Mouse (Mus musculus): ENCODE measurements around the gene Nav2. TPM values are rescaled to one million over a fixed set of nuclear protein-coding genes. Genes with fewer than 3 reads are reported as not detected.

Nav2 gene
- total and polyA plus RNA-seq, 3 experiments: 1.0 TPM; not detected in 2

DNA sequence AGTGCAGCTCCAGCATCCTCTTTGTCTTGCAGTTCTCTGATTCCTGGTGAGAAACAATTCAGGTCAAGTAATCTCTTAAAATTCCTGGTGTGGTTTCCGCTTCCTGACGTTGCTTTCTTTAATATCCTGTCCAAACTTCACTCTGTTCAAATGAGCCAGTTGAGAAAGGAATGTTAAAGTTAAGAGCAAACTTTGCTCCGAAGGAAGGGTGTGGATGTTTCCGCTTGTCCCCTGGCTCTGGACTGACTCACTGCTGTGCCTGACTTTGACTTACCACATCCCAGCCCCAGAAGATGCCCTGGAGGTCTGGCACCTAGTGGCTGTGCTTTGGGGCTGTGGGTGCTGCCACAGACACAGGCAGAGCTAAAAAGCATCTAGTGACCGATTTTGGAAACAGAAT is 8.9 kb downstream of the Nav2 start:
- H3K27me3 ChIP-seq (ENCODE audit: insufficient read depth, low read length): no peaks in the 10 kb centered on the region
- DNase-seq (ENCODE audit: low spot score): no peak
- H3K4me3 ChIP-seq (ENCODE audit: low read depth, low read length): no peak overlapping the region
- no peak for ATAC-seq (ENCODE audit: extremely low read depth, insufficient number of reproducible peaks, low FRiP score, poor library complexity, severe bottlenecking)
- TF ChIP-seq POLR2AphosphoS5 (IDR thresholded peaks at IDR 0.05; ENCODE audit: insufficient replicate concordance, low read depth, low read length) (no peak), GATA2 (IDR thresholded peaks at IDR 0.05; ENCODE audit: borderline replicate concordance, low read depth, low read length) (no peak), TAL1 (conservative IDR thresholded peaks at IDR 0.05; ENCODE audit: low read depth, low read length) (no peak), CTCF (IDR thresholded peaks at IDR 0.05; ENCODE audit: low read depth, low read length) (no peak)
- H3K9me3 ChIP-seq (replicated peaks): no peaks in the 10 kb centered on the region
- no peaks in the 10 kb centered on the region for H3K36me3 ChIP-seq (replicated peaks)
- no peaks in the 10 kb centered on the region for H3K4me1 ChIP-seq (ENCODE audit: insufficient read depth, low read depth, low read length)

DNA sequence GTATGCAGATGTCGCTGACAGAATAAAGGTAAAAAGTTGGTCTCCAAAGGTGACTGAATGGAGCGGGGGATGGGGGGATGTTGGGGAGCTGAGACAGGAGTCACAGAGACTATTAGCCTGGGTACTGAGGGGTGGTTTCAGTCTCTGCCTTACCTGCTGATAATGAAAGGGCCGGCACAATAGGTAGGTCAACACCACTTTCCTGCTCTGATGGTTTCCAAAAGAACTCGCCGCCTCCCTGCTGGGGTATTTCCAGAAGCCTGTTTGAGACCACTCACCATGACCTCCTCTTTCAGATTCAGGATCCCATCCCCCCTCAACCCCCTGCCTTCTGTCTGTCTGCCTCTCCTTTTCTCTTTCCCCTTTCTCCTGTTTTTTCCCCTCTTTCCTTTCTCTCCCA is 9.5 kb downstream of the Nav2 start:
- Histone ChIP-seq H3K4me3 (ENCODE audit: low read depth, low read length) (no peak overlapping the region), H3K9me3 (replicated peaks) (no peaks in the 10 kb centered on the region), H3K4me1 (ENCODE audit: insufficient read depth, low read depth, low read length) (no peaks in the 10 kb centered on the region), H3K27me3 (ENCODE audit: insufficient read depth, low read length) (no peaks in the 10 kb centered on the region), H3K36me3 (replicated peaks) (no peaks in the 10 kb centered on the region)
- ATAC-seq (ENCODE audit: extremely low read depth, insufficient number of reproducible peaks, low FRiP score, poor library complexity, severe bottlenecking) (no peak), DNase-seq (ENCODE audit: low spot score) (no peak)
- TF ChIP-seq POLR2AphosphoS5 (IDR thresholded peaks at IDR 0.05; ENCODE audit: insufficient replicate concordance, low read depth, low read length): no peak
- TF ChIP-seq GATA2 (IDR thresholded peaks at IDR 0.05; ENCODE audit: borderline replicate concordance, low read depth, low read length): no peak
- TF ChIP-seq CTCF (IDR thresholded peaks at IDR 0.05; ENCODE audit: low read depth, low read length): no peak
- no peak for TF ChIP-seq TAL1 (conservative IDR thresholded peaks at IDR 0.05; ENCODE audit: low read depth, low read length)
- TF ChIP-seq GATA1 (IDR thresholded peaks at IDR 0.05; ENCODE audit: borderline replicate concordance, low read length): no peak

DNA sequence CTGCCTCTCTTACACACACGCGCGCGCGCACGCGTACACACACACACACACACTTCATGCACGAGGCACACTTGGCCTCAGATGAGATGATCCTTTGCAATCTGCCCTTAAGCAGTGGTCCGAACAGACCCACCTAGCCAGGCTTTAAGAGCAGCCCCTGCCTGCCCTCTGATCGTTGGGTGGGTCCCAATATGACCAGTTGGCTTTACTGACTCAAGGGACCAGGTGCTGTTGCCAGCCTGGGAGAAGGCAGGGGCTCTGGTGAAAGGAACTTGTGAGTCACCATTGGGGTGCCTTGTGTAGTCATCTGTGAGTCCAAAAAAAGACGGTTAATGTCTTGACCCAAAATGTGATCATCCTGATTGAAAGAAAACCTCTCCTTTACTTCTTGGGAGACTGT is 9.9 kb downstream of the Nav2 start:
- TF ChIP-seq POLR2AphosphoS5 (IDR thresholded peaks at IDR 0.05; ENCODE audit: insufficient replicate concordance, low read depth, low read length) (no peak), GATA2 (IDR thresholded peaks at IDR 0.05; ENCODE audit: borderline replicate concordance, low read depth, low read length) (no peak), TAL1 (conservative IDR thresholded peaks at IDR 0.05; ENCODE audit: low read depth, low read length) (no peak), GATA1 (IDR thresholded peaks at IDR 0.05; ENCODE audit: borderline replicate concordance, low read length) (no peak), CTCF (IDR thresholded peaks at IDR 0.05; ENCODE audit: low read depth, low read length) (no peak)
- Histone ChIP-seq H3K9me3 (replicated peaks) (no peaks in the 10 kb centered on the region), H3K27me3 (ENCODE audit: insufficient read depth, low read length) (no peaks in the 10 kb centered on the region), H3K36me3 (replicated peaks) (no peaks in the 10 kb centered on the region), H3K4me1 (ENCODE audit: insufficient read depth, low read depth, low read length) (no peaks in the 10 kb centered on the region), H3K4me3 (ENCODE audit: low read depth, low read length) (no peak overlapping the region)
- no peak for ATAC-seq (ENCODE audit: extremely low read depth, insufficient number of reproducible peaks, low FRiP score, poor library complexity, severe bottlenecking)
- DNase-seq (ENCODE audit: low spot score): no peak

DNA sequence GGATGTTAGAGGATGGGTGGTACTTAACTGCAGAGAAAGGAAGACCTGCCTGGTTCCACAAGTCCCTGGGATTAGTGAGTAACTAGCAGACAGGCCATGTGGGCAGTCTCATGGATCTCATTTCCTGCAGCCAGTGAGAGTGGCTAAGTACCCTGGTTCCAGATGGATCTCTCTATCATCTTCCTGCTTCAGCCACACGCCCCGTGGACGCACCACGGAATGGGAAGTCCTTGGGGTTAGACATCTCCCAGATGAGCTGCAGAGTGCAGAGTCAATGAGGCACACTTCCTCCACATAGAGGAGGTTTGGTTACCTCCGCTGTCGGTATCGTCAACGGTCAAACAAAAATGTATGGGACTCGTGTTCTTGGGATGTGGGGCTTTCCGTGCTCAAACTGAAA is 15.1 kb downstream of the Nav2 start:
- DNase-seq (ENCODE audit: low spot score) (no peak), ATAC-seq (ENCODE audit: extremely low read depth, insufficient number of reproducible peaks, low FRiP score, poor library complexity, severe bottlenecking) (no peak)
- no peaks in the 10 kb centered on the region for H3K27me3 ChIP-seq (ENCODE audit: insufficient read depth, low read length)
- H3K36me3 ChIP-seq (replicated peaks): no peaks in the 10 kb centered on the region
- H3K4me3 ChIP-seq (ENCODE audit: low read depth, low read length): no peak overlapping the region
- no peaks in the 10 kb centered on the region for H3K9me3 ChIP-seq (replicated peaks)
- no peak for TF ChIP-seq POLR2AphosphoS5 (IDR thresholded peaks at IDR 0.05; ENCODE audit: insufficient replicate concordance, low read depth, low read length)
- no peak for TF ChIP-seq GATA2 (IDR thresholded peaks at IDR 0.05; ENCODE audit: borderline replicate concordance, low read depth, low read length)
- no peak for TF ChIP-seq GATA1 (IDR thresholded peaks at IDR 0.05; ENCODE audit: borderline replicate concordance, low read length)
- no peak for TF ChIP-seq TAL1 (conservative IDR thresholded peaks at IDR 0.05; ENCODE audit: low read depth, low read length)
- TF ChIP-seq CTCF (IDR thresholded peaks at IDR 0.05; ENCODE audit: low read depth, low read length): no peak
- no peaks in the 10 kb centered on the region for H3K4me1 ChIP-seq (ENCODE audit: insufficient read depth, low read depth, low read length)

DNA sequence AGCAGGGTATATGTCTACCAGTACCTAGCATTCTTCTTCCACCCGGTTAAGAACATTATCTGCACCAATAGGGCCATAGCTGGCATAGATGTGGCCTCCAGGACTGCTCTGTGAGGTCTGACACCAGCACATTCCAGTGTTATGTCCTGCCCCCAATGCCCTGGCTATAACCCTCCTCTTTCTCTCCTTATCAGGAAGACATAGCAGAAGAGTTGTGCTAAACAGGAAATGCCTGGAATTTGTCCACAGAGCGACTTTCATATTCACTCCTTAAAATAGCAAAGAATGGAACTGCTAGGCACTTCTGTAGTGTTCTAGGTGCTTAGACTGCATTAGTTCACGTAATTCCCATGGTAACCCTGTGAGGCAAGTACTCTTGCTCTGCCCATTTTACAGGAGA is 16.7 kb downstream of the Nav2 start:
- H3K4me3 ChIP-seq (ENCODE audit: low read depth, low read length): no peak overlapping the region
- no peaks in the 10 kb centered on the region for H3K9me3 ChIP-seq (replicated peaks)
- no peak for ATAC-seq (ENCODE audit: extremely low read depth, insufficient number of reproducible peaks, low FRiP score, poor library complexity, severe bottlenecking)

DNA sequence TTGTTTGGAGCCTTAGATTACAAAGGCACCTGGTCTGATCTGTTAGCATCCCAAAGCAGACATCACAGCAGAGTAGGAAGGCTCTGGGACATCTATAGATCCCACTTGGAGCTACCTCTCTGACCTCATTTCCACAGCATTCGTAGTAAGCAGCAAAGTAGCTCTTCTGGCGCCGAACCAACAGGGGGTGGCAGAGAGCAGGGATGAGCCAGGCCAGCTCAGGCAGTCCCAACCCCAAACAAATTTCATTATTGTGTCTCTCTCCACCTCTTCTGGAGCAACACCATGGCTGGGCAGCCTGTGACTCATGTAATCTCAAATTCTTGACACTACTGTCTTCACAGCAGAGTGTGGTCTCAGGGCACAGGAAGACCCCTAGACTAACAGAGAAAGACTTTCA is 19.8 kb downstream of the Nav2 start:
- H3K9me3 ChIP-seq (replicated peaks): no peaks in the 10 kb centered on the region
- DNase-seq (ENCODE audit: low spot score) (no peak), ATAC-seq (ENCODE audit: extremely low read depth, insufficient number of reproducible peaks, low FRiP score, poor library complexity, severe bottlenecking) (no peak)
- TF ChIP-seq POLR2AphosphoS5 (IDR thresholded peaks at IDR 0.05; ENCODE audit: insufficient replicate concordance, low read depth, low read length) (no peak), CTCF (IDR thresholded peaks at IDR 0.05; ENCODE audit: low read depth, low read length) (no peak), GATA2 (IDR thresholded peaks at IDR 0.05; ENCODE audit: borderline replicate concordance, low read depth, low read length) (no peak), TAL1 (conservative IDR thresholded peaks at IDR 0.05; ENCODE audit: low read depth, low read length) (no peak), GATA1 (IDR thresholded peaks at IDR 0.05; ENCODE audit: borderline replicate concordance, low read length) (no peak)
- no peak overlapping the region for H3K4me3 ChIP-seq (ENCODE audit: low read depth, low read length)
- no peaks in the 10 kb centered on the region for H3K4me1 ChIP-seq (ENCODE audit: insufficient read depth, low read depth, low read length)
- no peaks in the 10 kb centered on the region for H3K27me3 ChIP-seq (ENCODE audit: insufficient read depth, low read length)
- no peaks in the 10 kb centered on the region for H3K36me3 ChIP-seq (replicated peaks)

More for the DNA sequence above, 16.7 kb downstream of the Nav2 start:
- TF ChIP-seq CTCF (IDR thresholded peaks at IDR 0.05; ENCODE audit: low read depth, low read length) (no peak), GATA1 (IDR thresholded peaks at IDR 0.05; ENCODE audit: borderline replicate concordance, low read length) (no peak), GATA2 (IDR thresholded peaks at IDR 0.05; ENCODE audit: borderline replicate concordance, low read depth, low read length) (no peak), POLR2AphosphoS5 (IDR thresholded peaks at IDR 0.05; ENCODE audit: insufficient replicate concordance, low read depth, low read length) (no peak), TAL1 (conservative IDR thresholded peaks at IDR 0.05; ENCODE audit: low read depth, low read length) (no peak)
- no peak for DNase-seq (ENCODE audit: low spot score)
- Histone ChIP-seq H3K27me3 (ENCODE audit: insufficient read depth, low read length) (no peaks in the 10 kb centered on the region), H3K4me1 (ENCODE audit: insufficient read depth, low read depth, low read length) (no peaks in the 10 kb centered on the region), H3K36me3 (replicated peaks) (no peaks in the 10 kb centered on the region)
